Mouse (Mus musculus): ENCODE data around the gene Elmo1. TPM values are rescaled to one million over a fixed set of nuclear protein-coding genes. Genes with fewer than 3 reads are reported as not detected.
A peak's percentile ranks its signal among the peaks of the same experiment; 100 is the strongest.

Gene Elmo1
- polyA plus RNA-seq, 1 experiment = 13.7 TPM

DNA sequence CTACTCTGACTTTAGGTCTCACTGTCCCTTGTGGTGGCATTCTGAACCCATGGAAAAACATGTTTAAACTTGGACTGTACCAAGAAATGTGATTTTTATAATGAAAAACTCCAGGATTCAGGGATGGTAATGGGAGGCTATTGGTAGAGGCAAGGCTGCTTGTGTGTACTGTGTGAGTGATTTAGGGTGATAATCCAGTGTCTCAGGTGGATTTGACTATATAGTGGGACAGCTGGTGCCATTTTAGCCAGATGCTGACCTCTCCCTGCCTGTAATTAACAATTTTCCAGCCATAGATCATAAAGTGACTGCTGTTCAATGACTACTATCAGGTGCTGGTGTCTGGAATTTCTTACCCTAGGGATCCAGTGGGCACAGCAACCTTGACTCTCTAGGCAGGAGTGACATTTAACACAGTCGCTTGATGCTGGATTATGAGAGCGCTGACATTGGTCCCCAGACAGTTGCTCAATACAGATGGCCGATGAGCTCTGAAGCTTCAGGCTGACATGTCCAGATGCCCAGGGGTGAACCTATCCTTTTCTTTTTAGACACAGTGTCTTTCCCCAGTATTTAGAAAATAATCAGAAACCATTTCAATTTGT is 228.3 kb downstream of the Elmo1 start:
- DNase-seq (ENCODE audit: low read depth) = no peak

DNA sequence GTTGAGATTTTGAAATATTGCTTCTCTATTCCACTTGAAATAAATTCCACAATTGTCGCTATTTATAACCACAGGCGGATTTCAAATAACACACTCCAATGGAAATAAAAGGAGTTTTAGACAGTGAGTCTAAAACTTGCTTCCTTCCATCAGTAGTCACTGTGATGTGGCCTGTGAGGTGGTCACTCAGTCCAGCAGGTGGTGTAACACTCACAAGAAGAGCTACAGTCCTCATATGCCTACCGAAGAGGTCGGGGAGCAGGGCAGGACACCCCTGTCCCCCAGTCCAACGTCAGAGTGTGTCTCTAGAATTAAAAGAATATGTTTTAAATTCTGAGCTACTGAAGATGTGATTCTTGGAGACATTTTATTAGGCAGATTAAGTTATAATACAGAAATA is 229.8 kb downstream of the Elmo1 start:
- DNase-seq (ENCODE audit: low read depth) = no peak

DNA sequence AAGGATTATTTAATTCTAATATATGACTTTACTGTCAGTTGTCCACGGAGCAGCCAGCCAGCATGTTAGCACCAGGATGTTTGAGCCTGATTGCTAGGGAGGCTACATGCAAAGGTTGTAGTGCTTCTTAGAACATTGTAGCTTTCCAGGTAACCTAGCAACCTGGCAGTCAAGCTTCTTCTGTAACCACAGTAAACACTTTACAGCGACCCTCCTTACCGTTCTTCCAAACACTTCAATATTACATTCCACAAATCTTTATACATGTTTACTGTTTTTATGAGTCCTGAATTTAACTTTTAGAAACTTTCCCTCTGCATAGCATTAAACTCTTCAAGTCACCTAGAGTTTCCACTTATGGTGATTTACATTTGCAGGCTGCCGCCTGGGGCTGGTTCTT is 233.1 kb downstream of the Elmo1 start:
- no peak for DNase-seq (ENCODE audit: low read depth)

DNA sequence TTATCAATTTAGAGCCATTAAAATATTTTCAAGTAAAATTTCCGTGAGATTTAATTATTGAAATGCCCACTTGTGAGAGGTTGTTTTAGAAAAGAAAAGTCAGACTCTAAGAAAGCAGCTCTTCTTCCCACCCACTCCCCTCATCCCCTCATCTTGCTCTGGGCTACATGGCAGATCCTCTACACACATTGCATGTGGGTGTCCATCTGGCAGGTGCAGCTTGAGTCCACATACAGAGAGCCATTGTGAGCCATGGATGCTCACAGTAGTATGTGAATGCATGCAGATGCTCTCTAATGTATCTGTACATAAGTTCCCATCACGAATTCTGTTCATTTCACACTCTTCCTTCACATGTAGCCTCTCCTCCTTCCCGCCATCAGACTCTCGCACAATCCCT is 236.7 kb downstream of the Elmo1 start:
- DNase-seq (ENCODE audit: low read depth) = no peak

DNA sequence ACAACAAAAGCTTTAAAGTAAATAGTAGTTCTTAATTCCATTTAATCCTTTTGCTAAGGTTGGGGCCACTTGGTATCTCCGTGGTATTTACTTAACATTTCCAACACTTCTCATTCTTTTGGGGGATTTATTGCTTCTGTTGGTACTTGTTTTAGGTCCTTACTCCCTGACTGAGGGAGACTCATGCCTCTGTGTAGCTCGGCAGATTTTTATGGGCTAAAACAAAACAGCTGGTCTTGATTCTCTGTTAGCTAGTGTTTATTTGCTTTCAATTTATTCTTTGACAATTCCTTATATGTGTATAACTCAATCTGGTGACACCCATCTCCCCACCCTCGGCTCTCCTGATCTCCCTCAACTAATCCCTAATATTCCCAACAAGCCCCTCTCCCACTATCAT is 237.6 kb downstream of the Elmo1 start:
- DNase-seq (ENCODE audit: low read depth) = no peak

DNA sequence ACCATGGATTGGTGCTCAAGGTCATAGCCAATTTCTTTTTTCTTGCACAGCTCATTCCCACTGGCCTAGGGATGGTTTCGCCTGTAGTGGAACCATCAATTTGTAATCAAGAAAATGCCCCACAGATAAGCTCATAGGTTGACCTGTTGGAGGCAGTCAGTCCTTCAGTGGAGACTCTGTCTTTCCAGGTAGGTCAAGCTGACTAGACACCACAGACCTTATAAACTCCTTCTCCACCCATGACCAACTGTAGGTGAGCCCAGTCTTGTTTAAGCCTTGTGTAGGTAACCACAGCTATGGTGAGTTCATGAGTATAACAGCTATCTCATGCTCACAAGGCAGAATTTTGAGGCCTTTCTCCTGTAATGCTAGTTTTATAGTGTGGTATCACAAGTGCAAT is 238.3 kb downstream of the Elmo1 start:
- DNase-seq (ENCODE audit: low read depth) = no peak

DNA sequence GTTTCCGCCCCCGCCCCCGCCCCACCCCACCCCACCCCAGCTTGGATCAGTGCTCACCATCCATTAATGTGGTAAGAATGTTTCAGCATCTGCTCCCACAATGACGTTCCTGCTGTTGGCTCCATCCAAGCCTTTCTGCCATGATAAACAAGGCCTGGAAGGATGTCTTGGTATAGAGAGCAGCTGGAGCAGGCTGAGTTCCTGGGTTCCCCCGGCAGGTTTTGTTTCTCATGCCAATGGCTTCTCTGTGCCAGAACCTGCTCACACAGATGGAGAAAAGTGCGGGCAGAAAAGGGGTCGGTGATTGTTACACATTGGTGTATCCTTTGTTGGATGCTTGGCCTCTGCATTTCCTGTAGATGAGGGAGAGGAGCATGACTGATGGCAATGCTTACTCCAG is 240.6 kb downstream of the Elmo1 start:
- DNase-seq (ENCODE audit: low read depth) = no peak

DNA sequence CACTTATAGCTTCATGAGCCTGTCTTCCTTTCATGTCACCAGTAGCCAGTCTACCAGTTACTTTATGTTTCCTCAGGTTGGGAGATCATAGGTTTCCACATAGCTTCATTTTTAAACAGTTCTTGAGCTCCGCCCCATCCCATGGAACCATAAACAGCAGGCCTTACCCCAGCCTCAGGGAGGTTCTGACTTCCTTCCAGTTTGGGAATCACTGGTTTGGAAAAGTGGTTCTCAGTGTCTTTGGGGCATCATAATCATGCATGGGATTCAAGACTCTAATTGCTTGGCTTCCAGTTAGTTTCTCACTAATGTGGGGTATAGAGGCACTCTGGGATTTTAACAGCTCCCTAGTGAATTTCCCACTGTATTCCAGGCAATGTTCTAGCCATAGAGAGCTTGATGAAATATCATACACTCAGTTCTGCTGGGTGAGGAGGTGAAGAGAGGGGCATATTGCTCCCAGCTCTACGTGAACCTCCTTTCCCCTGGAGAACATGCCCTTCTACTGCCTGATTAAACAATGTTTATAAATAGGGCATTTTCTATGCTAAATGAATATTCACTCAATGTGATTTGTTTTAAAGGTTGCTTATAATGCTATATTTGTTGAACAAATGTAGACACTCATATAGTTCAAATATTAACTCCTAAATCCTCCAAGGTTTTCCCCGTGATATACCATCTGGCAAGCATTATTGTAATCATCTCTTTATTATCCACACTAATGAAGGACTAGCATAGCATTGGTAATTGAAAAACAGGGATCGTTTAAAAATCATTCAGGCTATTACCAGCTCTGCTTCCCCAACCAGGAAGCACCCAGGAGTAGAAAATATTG is 244.9 kb downstream of the Elmo1 start:
- no peak for DNase-seq (ENCODE audit: low read depth)

DNA sequence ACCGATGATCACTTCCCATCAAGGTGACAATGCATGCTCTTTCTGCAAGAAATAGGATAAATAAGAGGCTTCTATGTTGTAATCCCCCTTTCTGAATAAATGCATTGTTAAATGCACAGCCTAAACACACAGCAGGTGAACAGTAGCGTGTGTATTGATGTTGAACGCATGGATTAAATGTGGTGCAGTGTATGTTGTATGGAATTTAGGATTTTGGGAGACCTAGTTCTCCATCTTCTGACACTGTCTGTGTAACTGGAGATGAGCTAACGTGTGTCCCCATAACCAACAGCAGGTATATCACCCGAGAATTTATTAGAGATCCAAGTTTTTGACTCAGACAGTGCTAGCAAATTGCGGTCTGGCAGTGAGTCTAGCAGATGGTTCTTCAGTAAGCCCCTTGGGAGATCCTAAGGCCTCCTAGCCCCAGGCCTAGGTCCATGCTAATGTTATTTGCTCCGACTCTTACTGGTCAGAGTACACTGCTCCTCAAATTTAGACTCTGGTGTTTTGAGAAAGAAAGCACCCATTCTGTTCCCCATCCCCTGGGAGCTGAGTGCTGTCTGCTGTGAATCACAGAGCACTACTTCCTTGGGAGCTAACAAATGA is 245.6 kb downstream of the Elmo1 start:
- DNase-seq (ENCODE audit: low read depth) = no peak

DNA sequence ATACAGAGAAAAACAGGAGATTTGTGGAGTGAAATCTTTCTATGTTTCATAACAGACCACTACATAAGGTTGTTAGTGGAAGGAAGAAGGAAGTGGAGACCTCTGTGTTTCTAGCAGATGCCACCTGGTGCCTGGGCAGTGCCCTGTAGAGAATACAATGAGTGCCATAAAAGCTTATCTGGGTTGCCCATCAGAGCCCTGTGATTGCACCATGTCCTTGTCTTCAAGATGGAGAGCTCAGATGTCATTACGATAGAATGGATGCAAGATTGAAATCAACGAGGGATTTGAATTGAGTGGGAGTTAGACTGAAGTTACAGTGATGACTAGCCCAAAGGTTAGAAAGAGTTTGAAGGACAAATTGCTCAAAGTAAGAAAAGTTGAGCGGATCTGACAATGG is 252.5 kb downstream of the Elmo1 start:
- DNase-seq (ENCODE audit: low read depth) = peak; percentile 91

DNA sequence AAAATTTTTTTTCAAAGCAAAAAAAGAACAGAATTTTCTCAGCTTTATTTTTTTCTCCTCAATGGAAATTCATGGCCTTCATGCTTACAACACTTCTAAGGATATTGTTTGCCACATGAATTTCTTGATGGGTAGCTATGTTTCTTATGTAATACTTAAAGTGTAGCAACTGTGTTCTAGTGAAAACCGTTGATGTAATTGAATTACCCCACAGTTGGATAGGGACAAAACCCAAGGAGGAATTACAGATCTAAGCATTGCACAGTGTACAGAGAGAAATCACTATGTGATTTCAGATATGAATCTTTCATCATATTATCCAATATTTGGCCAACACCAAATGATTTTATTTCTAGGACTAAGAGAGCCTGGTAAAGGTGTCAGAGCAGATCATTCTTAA is 259.4 kb downstream of the Elmo1 start:
- peak; percentile 56 for DNase-seq (ENCODE audit: low read depth)

DNA sequence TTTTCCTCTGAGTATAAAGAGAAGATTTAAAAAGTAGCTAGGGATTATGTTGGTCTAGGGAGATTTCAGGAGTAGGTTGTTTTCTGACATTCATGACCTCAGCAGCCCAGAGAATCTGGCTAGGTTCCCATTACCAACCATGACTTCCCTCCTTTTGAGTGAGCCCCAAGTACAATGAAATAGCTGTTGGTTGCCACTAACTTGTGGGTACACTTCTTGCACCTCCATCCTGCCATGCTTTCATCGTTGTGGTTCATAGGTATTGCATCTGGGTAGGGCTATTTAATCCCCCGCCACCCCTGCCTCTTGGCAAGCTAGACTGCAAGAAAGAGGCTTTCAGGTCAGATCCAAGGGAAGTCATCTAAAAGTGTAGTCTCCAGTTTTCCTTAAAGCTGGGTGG is 262.2 kb downstream of the Elmo1 start:
- no peak for DNase-seq (ENCODE audit: low read depth)

DNA sequence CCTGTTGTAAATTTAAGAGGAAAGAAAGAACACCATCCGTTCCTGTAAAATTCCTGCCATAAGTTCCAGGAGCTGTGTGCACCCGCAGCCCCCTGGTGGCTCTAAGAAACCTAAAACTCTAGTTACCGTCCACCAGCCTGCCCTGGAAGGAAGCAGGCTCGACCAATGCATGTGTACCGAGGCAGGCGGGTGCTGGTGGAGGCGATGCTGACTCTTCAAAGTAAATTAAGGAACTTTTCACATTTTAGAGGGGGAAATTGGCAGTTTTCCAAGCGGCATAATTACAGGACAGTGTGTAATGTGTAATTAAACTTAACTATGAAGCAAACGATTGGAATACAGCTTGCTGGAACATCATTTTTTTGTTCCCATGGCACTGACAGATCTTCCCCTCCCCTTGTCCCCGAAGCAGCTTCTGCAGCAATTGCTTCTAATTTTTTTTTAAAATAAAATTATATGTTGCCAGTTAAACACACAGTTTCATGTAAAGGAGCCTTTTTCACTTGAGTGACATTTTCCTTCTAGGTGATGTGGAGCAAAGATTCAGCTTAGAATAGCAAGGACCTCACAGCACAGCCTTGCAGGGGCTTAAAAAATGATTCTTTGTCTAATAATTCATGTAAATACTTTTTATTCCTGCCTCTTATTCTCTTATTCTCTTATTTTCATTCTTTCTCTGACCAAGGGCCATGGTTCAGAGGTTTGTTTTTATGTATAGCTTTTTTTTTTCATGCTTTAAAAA is 263.6 kb downstream of the Elmo1 start:
- no peak for DNase-seq (ENCODE audit: low read depth)

DNA sequence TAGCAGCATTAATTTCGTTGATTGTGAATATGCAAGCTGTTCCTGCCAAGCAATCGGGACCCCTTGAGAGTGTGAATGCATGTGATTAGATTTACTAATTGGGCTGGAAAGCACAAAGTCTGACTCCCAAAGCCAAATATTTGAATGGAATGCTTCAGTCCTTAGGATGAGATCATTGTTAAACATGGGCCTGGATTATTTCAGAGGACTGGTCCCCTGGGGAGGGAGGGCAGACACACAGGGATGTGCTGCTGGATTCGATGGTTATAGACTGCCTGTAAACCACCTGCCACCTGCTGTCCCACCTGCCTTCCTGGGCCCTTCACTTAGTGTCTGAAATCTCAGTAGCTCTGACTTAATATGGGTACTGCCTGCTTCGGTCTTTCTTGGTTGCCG is 264.2 kb downstream of the Elmo1 start:
- no peak for DNase-seq (ENCODE audit: low read depth)

DNA sequence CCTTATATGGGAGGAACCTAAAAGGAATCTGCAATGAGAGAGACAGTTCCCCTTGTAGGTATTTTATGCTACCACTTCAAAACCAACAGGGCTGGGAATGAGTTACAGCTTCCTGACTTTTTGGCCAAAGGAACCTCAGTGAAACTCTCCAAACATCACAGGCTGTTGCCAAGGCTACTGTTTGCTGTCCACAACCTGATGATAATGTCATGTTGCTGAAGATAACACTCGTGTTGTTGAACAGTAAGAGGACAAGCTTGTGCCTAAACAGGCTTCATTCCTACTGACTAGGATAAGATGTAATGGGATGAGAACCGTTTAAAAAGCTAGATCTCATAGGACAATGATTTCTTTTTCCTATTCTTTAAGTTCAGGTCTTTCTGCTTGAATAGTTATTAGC is 272.1 kb downstream of the Elmo1 start:
- no peak for DNase-seq (ENCODE audit: low read depth)

DNA sequence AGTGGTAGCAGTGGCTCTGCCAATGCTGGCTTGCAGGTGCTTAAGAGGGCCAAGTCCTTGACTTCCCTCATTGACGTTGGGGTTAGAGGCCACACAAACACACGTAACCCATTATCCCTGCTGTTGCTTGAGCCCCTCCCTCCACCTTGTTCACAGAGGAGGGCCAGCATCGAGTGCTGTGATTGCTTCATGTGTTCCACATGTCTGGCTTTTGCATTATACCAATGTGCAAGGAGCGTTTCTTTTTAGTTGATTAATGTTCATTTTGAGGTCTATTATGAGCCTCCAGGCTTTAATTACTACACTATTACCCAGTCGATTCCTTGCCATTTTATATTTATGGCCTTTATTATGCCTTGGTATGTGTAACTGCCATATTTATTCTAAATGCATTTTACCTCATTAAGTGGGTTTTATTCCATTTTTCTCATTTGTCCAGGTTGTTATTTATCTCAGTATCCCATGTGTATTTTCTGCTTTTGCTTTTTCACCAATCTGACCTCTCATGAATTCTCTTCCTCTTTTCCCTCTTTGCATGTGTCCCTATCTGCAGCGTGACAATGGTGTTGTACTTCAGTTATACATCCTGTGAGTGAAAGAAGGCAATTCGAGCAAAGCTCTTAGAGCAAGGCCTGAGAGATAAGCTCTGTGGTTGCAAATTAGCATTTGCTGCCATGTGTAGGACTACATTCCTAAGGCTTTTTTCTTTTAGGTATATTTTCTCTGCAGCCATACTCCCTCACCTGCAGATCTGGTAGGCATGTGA is 275.6 kb downstream of the Elmo1 start:
- DNase-seq (ENCODE audit: low read depth) = no peak

DNA sequence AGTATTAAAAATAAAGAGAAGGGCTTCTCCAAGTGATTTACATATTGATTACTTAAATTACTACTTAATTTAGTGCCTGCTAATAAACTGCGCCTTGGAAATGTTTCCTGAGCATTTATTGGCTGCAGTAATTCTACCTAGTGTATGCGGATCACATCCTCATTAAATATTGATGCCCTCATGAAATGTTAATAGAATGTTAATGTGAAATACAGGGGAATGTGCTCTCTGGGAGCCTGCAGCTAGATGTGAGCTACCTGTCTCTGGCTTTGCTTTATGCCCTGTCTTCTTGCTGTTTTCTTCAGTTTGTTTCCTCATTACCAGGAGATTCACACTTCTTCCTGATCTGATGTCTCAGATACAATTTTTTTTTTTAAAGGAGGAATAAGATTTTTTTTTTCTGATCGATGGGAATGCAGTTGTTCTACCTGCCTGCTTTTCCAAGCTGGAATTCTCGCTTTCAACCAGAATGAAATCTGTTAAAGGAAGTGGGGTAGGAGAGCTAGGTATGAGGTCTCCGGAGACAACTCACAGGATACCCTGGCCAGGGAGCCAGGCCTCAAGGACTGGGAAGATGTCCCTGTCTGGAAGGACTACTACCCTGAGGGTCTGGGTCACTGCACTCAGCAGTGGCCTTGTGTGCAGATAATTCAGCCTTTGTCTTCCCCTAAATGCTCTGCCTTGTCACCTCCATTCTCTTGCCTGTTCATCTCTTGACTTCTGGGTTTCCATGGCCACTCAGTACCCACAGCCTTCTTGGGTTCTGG is 279.8 kb downstream of the Elmo1 start:
- DNase-seq (ENCODE audit: low read depth) = no peak

DNA sequence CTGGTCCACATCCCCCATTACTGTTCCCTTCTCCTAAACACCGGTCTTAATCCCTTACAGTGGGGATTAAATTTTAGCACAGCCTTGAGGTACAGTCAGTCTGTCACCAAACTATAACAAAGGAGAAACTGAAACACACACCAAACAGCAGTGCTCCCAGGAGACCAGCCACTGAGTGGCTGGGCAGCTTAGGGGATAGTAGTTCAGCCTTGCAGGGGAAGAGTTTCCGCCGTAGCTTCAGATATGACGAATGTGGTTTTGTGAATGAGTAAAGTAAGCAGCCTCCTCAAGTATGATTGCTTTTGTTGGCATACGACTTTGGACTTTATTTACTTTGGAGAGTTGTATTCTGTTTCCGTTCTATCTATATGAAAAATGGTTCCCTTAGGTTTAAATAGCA is 281.1 kb downstream of the Elmo1 start:
- no peak for DNase-seq (ENCODE audit: low read depth)

DNA sequence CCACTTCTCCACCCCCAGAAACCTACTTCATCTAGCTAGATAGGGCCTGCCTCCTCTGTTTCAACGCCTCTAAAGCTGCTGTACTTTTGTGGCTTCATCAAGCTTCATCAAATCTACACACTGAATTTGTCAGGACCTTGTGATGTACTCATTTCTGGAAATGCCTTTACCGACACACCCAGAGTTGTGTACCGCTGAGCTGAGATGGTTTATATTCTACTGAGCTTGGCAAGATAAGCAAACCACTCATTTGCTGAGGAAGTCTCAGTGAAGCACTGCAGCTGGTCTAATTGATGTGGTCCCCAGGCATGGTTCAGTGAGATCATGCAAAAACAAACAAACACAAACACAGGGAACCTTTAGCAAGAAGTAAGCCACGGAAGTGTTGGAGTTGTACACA is 281.9 kb downstream of the Elmo1 start:
- no peak for DNase-seq (ENCODE audit: low read depth)

DNA sequence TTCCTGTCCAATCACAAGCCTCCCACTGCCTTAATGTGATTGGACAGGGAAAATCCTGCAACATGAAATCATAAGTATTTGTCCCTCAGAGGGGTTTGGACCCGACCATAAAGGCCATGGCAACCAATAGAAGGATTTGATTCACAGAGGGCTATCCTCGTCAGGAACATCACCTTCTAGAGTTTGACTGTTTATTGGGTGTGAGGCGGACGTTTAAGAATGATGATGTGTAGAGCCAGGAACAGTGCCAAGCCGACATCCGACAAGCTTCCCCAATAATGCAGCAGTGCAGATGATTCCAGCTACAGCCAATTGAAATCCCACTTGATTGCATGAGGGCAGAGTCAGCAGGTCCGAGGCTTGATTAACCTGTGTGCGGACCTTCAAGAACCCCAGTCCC is 288.5 kb downstream of the Elmo1 start:
- DNase-seq (ENCODE audit: low read depth) = no peak

DNA sequence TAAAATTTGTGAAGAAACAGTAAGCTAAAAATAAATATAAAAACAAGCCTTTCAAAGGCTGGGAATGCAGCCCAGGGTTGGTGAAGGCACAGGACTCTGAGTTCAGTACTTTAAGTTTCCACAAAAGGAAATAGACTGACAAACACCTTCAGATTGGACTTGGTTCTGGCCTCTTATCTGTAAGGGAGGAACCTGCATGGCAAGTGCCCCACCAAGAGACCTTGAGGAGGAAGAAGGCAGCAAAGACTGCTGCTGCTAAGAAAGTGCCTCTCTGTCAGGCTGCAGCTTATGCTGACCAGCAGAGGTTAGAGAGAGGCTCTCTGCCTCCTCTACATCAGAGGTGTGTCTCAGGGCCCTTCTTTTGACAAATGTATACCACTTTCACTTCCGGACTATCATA is 293.5 kb downstream of the Elmo1 start:
- DNase-seq (ENCODE audit: low read depth) = no peak
